Mouse (Mus musculus) MEL (cell line): Measurements from ENCODE around the gene Prkce. TPM values are rescaled to one million over a fixed set of nuclear protein-coding genes. Genes with fewer than 3 reads are reported as not detected.

Experiments
- DNase-seq: peaks from one replicate; pipeline ENCODE4 v3.0.0; 2011; ENCODE audit warnings: low read depth, low spot score
- H3K27ac ChIP-seq: 2 replicates; pipeline ENCODE4 v1.5.1; 2012; ENCODE audit warnings: low read depth, mild to moderate bottlenecking, control low read depth, low read length, moderate library complexity; ENCODE audit not compliant: control insufficient read depth
- H3K27me3 ChIP-seq, 2 experiments: fragments of 150-350 bp in 1 of 2; sonication (generic) in 1 of 2; 2 replicates each; pipeline ENCODE4 v1.6.1; 2012; ENCODE audit warnings: low read length in 2 of 2, mild to moderate bottlenecking in 2 of 2, improper control_type of control experiment in 1 of 2, moderate library complexity in 1 of 2; ENCODE audit not compliant: insufficient read depth in 2 of 2, control insufficient read depth in 1 of 2
- H3K36me3 ChIP-seq, 2 experiments: 2 replicates each; pipeline ENCODE4 v1.6.1; 2012 to 2014; ENCODE audit warnings: low read length in 2 of 2, improper control_type of control experiment in 1 of 2, inconsistent platforms in 1 of 2, mild to moderate bottlenecking in 1 of 2; ENCODE audit not compliant: insufficient read depth in 2 of 2, control insufficient read depth in 1 of 2
- H3K4me1 ChIP-seq, 2 experiments: fragments of 150-350 bp in 1 of 2; sonication (generic) in 1 of 2; 2 replicates each; pipeline ENCODE4 v1.6.1; 2012; ENCODE audit warnings: low read length in 2 of 2, improper control_type of control experiment in 1 of 2, mild to moderate bottlenecking in 1 of 2; ENCODE audit not compliant: insufficient read depth in 2 of 2, control insufficient read depth in 1 of 2
- H3K4me3 ChIP-seq, 2 experiments: fragments of 150-350 bp in 1 of 2; sonication (generic) in 1 of 2; 2 replicates each; pipeline ENCODE4 v1.5.1; 2012; ENCODE audit warnings: low read depth in 2 of 2, low read length in 2 of 2, mild to moderate bottlenecking in 2 of 2, moderate library complexity in 2 of 2, control low read depth in 1 of 2, improper control_type of control experiment in 1 of 2; ENCODE audit not compliant: control insufficient read depth in 1 of 2, insufficient read depth in 1 of 2
- H3K79me2 ChIP-seq: 2 replicates; pipeline ENCODE4 v1.6.1; 2012; ENCODE audit warnings: mild to moderate bottlenecking, low read length, moderate library complexity; ENCODE audit not compliant: control insufficient read depth, poor library complexity, insufficient read depth
- H3K9ac ChIP-seq: 2 replicates; pipeline ENCODE4 v1.6.1; 2012; ENCODE audit warnings: low read depth, mild to moderate bottlenecking, control low read depth, low read length, moderate library complexity; ENCODE audit not compliant: control insufficient read depth, poor library complexity, severe bottlenecking
- H3K9me3 ChIP-seq: fragments of 150-350 bp; sonication (generic); replicated peaks from 2 replicates; pipeline ENCODE4 v1.6.1; 2012; ENCODE audit warnings: mild to moderate bottlenecking, low read length, improper control_type of control experiment, moderate library complexity; ENCODE audit not compliant: insufficient read depth
- BHLHE40 ChIP-seq: IDR thresholded peaks from 2 replicates; pipeline ENCODE4 v1.6.1; 2012; ENCODE audit warnings: low read depth, mild to moderate bottlenecking, inconsistent platforms, low read length, improper control_type of control experiment, borderline replicate concordance
- CHD1 ChIP-seq: IDR thresholded peaks from 2 replicates; pipeline ENCODE4 v1.6.1; 2012; ENCODE audit warnings: low read depth, mild to moderate bottlenecking, inconsistent platforms, low read length, improper control_type of control experiment
- CHD2 ChIP-seq: IDR thresholded peaks from 2 replicates; pipeline ENCODE4 v1.6.1; 2011; ENCODE audit warnings: low read length, improper control_type of control experiment
- CTCF ChIP-seq, 3 experiments: IDR thresholded peaks in 2 of 3; conservative IDR thresholded peaks in 1 of 3; 2 replicates each; pipeline ENCODE4 v1.5.1; 2011 to 2012; ENCODE audit warnings: low read length in 3 of 3, low read depth in 2 of 3, mild to moderate bottlenecking in 2 of 3, improper control_type of control experiment in 1 of 3, inconsistent platforms in 1 of 3, mixed read lengths in 1 of 3, moderate library complexity in 1 of 3; ENCODE audit not compliant: control insufficient read depth in 1 of 3, insufficient read depth in 1 of 3, poor library complexity in 1 of 3, severe bottlenecking in 1 of 3
- E2F4 ChIP-seq: IDR thresholded peaks from 2 replicates; pipeline ENCODE4 v1.6.1; 2011; ENCODE audit warnings: low read depth, low read length, improper control_type of control experiment, borderline replicate concordance
- ELF1 ChIP-seq: IDR thresholded peaks from 2 replicates; pipeline ENCODE4 v1.6.1; 2014; ENCODE audit warnings: low read depth, mild to moderate bottlenecking, inconsistent platforms, low read length, improper control_type of control experiment, moderate library complexity
- EP300 ChIP-seq, 2 experiments: IDR thresholded peaks; 2 replicates each; pipeline ENCODE4 v1.6.1; 2011; ENCODE audit warnings: improper control_type of control experiment in 2 of 2, low read length in 2 of 2, low read depth in 1 of 2, mild to moderate bottlenecking in 1 of 2
- ETS1 ChIP-seq: IDR thresholded peaks from 2 replicates; pipeline ENCODE4 v1.6.1; 2012; ENCODE audit warnings: low read depth, mild to moderate bottlenecking, inconsistent platforms, low read length, improper control_type of control experiment, moderate library complexity
- HCFC1 ChIP-seq: IDR thresholded peaks from 2 replicates; pipeline ENCODE4 v1.6.1; 2012; ENCODE audit warnings: low read depth, mild to moderate bottlenecking, inconsistent platforms, low read length, improper control_type of control experiment, moderate library complexity
- KAT2A ChIP-seq: conservative IDR thresholded peaks from 2 replicates; pipeline ENCODE4 v1.6.1; 2012; ENCODE audit warnings: low read depth, low read length, improper control_type of control experiment, inconsistent platforms
- MAX ChIP-seq: IDR thresholded peaks from 2 replicates; pipeline ENCODE4 v1.6.1; 2011; ENCODE audit warnings: low read length, improper control_type of control experiment
- MXI1 ChIP-seq: IDR thresholded peaks from 2 replicates; pipeline ENCODE4 v1.6.1; 2011; ENCODE audit warnings: mild to moderate bottlenecking, low read depth, low read length, improper control_type of control experiment
- MYC ChIP-seq: IDR thresholded peaks from 2 replicates; pipeline ENCODE4 v1.6.1; 2011; ENCODE audit warnings: low read depth, mild to moderate bottlenecking, low read length, improper control_type of control experiment, moderate library complexity
- NELFE ChIP-seq: IDR thresholded peaks from 2 replicates; pipeline ENCODE4 v1.6.1; 2011; ENCODE audit warnings: low read depth, low read length, improper control_type of control experiment
- NRF1 ChIP-seq: IDR thresholded peaks from 2 replicates; pipeline ENCODE4 v1.6.1; 2014; ENCODE audit warnings: low read depth, mild to moderate bottlenecking, inconsistent platforms, low read length, improper control_type of control experiment, moderate library complexity; ENCODE audit not compliant: poor library complexity, insufficient read depth, severe bottlenecking
- POLR2A ChIP-seq, 2 experiments: IDR thresholded peaks; 2 replicates each; pipeline ENCODE4 v1.6.1; 2011 to 2012; ENCODE audit warnings: low read length in 2 of 2, mild to moderate bottlenecking in 2 of 2, control low read depth in 1 of 2, improper control_type of control experiment in 1 of 2, low read depth in 1 of 2, moderate library complexity in 1 of 2; ENCODE audit not compliant: control insufficient read depth in 1 of 2, insufficient read depth in 1 of 2, poor library complexity in 1 of 2
- POLR2AphosphoS5 ChIP-seq: IDR thresholded peaks from 2 replicates; pipeline ENCODE4 v1.6.1; 2012; ENCODE audit warnings: low read depth, borderline replicate concordance, mild to moderate bottlenecking, inconsistent platforms, low read length, moderate library complexity, mixed read lengths
- RAD21 ChIP-seq: IDR thresholded peaks from 2 replicates; pipeline ENCODE4 v1.6.1; 2011; ENCODE audit warnings: mild to moderate bottlenecking, low read depth, low read length, improper control_type of control experiment
- RCOR1 ChIP-seq: IDR thresholded peaks from 2 replicates; pipeline ENCODE4 v1.6.1; 2012; ENCODE audit warnings: low read depth, mild to moderate bottlenecking, inconsistent platforms, low read length, improper control_type of control experiment
- SIN3A ChIP-seq: IDR thresholded peaks from 2 replicates; pipeline ENCODE4 v1.6.1; 2012; ENCODE audit warnings: low read length, improper control_type of control experiment, inconsistent platforms
- SMC3 ChIP-seq: IDR thresholded peaks from 2 replicates; pipeline ENCODE4 v1.6.1; 2011; ENCODE audit warnings: low read depth, low read length, improper control_type of control experiment
- TAL1 ChIP-seq: IDR thresholded peaks from 2 replicates; pipeline ENCODE4 v1.6.1; 2012; ENCODE audit warnings: mild to moderate bottlenecking, inconsistent platforms, low read length, moderate library complexity, mixed read lengths
- TBP ChIP-seq: IDR thresholded peaks from 2 replicates; pipeline ENCODE4 v1.8.0; 2011; ENCODE audit warnings: low read depth, low read length, improper control_type of control experiment
- TCF12 ChIP-seq: IDR thresholded peaks from 2 replicates; pipeline ENCODE4 v1.6.1; 2014; ENCODE audit warnings: low read depth, mild to moderate bottlenecking, inconsistent platforms, low read length, improper control_type of control experiment, moderate library complexity
- USF1 ChIP-seq: IDR thresholded peaks from 2 replicates; pipeline ENCODE4 v1.6.1; 2014; ENCODE audit warnings: low read depth, mild to moderate bottlenecking, inconsistent platforms, low read length, improper control_type of control experiment, moderate library complexity
- ZC3H11A ChIP-seq: IDR thresholded peaks from 2 replicates; pipeline ENCODE4 v1.6.1; 2012; ENCODE audit warnings: low read depth, mild to moderate bottlenecking, inconsistent platforms, low read length, improper control_type of control experiment
- ZKSCAN1 ChIP-seq: IDR thresholded peaks from 2 replicates; pipeline ENCODE4 v1.6.1; 2012; ENCODE audit warnings: low read depth, mild to moderate bottlenecking, inconsistent platforms, low read length, improper control_type of control experiment, moderate library complexity
- ZNF384 ChIP-seq: IDR thresholded peaks from 2 replicates; pipeline ENCODE4 v1.6.1; 2012; ENCODE audit warnings: low read depth, mild to moderate bottlenecking, inconsistent platforms, low read length, improper control_type of control experiment
- polyA plus RNA-seq, 2 experiments: library from polyadenylated mRNA; stranded (reverse) in 1 of 2; unstranded in 1 of 2; fragments of >175 nt in 1 of 2; fragments of >200 nt in 1 of 2; gene quantifications; 2 replicates each; pipeline versions ENCODE4 v1.2.1 to v1.2.4; 2012; ENCODE audit warnings: low replicate concordance in 2 of 2, low read depth in 1 of 2; ENCODE audit not compliant: insufficient read length in 2 of 2, insufficient read depth in 1 of 2, missing spikeins in 1 of 2
- total RNA-seq: library from RNA; depleted of rRNA; stranded (reverse); fragments of 300-350 nt; gene quantifications from 2 replicates; pipeline ENCODE4 v1.2.3, GENCODE M21; 2012

The Prkce gene
- total and polyA plus RNA-seq, 3 experiments: 3.0 to 5.3 TPM; not detected in 1

DNA sequence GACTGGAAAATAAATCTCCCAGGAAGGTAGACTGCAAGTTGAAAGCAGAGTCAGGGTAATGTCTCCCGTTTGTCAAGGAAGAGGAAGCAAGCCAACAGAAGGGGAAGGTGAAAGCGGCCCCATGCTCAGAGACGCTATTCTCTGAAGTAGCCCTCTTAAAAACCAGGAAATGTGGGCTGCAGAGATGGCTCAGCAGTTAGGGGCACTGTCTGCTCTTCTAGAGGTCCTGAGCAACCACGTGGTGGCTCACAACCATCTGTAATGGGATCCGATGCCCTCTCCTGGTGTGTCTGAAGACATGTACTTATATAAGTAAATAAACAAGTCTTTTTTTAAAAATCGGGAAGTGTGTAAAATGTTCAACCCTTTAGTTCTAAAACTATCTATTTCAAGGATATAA, 327.3 kb downstream of the Prkce start:
- Histone ChIP-seq H3K4me3 (peak overlapping the region; percentile 36 to 42), H3K9ac (peak overlapping the region; percentile 49), H3K27me3 (no peaks in the 10 kb centered on the region), H3K9me3 (no peaks in the 10 kb centered on the region), H3K36me3 (peaks cover 0 to 43% of the 10 kb centered on the region in 2 experiments; a peak in 2 of 4 replicates), H3K79me2 (no peaks in the 10 kb centered on the region), H3K27ac (peak overlapping the region; percentile 92), H3K4me1 (peaks cover 33 to 47% of the 10 kb centered on the region in 2 experiments)
- DNase-seq: peak; percentile 93
- TF ChIP-seq TCF12 (no peak), NRF1 (no peak), MAX (peak; percentile 92), POLR2A (IDR thresholded peaks at IDR 0.05; ENCODE audit: control insufficient read depth in 1 of 2, insufficient read depth in 1 of 2, low read depth in 1 of 2, low read length in 2 of 2, poor library complexity in 1 of 2) (peak in 1 of 2 experiments; percentile 63; a peak in 2 of 4 replicates), TAL1 (no peak), KAT2A (no peak), CTCF (IDR thresholded peaks at IDR 0.05 in 2 of 3, conservative IDR thresholded peaks at IDR 0.05 in 1 of 3; ENCODE audit: control insufficient read depth in 1 of 3, insufficient read depth in 1 of 3, low read depth in 2 of 3, low read length in 3 of 3, poor library complexity in 1 of 3, severe bottlenecking in 1 of 3) (peak in 1 of 3 experiments; percentile 55; a peak in 2 of 6 replicates), HCFC1 (no peak), TBP (peak; percentile 71), ETS1 (no peak), USF1 (peak; percentile 88), RAD21 (peak; percentile 31), ELF1 (peak; percentile 74), MYC (peak; percentile 99), SIN3A (peak; percentile 80; the same call in 1 of the 2 replicates), MXI1 (peak; percentile 91), CHD1 (no peak), SMC3 (peak; percentile 36), ZNF384 (0 out of 2 replicates have a peak, but pooled peaks have one; percentile 20)

- peak; percentile 35; the same call in 1 of the 2 replicates for TF ChIP-seq ZC3H11A
- TF ChIP-seq RAD21: peak; percentile 63
- TF ChIP-seq CTCF (IDR thresholded peaks at IDR 0.05 in 2 of 3, conservative IDR thresholded peaks at IDR 0.05 in 1 of 3; ENCODE audit: control insufficient read depth in 1 of 3, insufficient read depth in 1 of 3, low read depth in 2 of 3, low read length in 3 of 3, poor library complexity in 1 of 3, severe bottlenecking in 1 of 3): peak; percentile 45 to 77 (median 66)
- 0 out of 2 replicates have a peak, but pooled peaks have one; percentile 28 for TF ChIP-seq MYC
- TF ChIP-seq E2F4: no peak
- TF ChIP-seq NELFE: no peak
- no peak for TF ChIP-seq BHLHE40
- no peak for TF ChIP-seq ZKSCAN1
- no peak for TF ChIP-seq RCOR1
- TF ChIP-seq CHD2: no peak
- TF ChIP-seq EP300 (IDR thresholded peaks at IDR 0.05; ENCODE audit: low read depth in 1 of 2, low read length in 2 of 2): no peak
- TF ChIP-seq NRF1: no peak
- peak; percentile 63 for TF ChIP-seq SMC3
- TF ChIP-seq POLR2AphosphoS5: no peak
- no peak for TF ChIP-seq CHD1
- no peak for TF ChIP-seq ZNF384
- DNase-seq: peak; percentile 65
- H3K36me3 ChIP-seq: peaks cover 0 to 37% of the 10 kb centered on the region in 2 experiments; a peak in 2 of 4 replicates
These were observed 328.7 kb downstream of the Prkce start for GRCm38 (mm10) chr17:86496123-86496771.

More at GRCm38 (mm10) chr17:86496123-86496771, 328.7 kb downstream of the Prkce start:
- H3K27ac ChIP-seq: no peak overlapping the region; the same call in 1 of the 2 replicates
- H3K9me3 ChIP-seq: no peaks in the 10 kb centered on the region
- no peak overlapping the region for H3K9ac ChIP-seq
- peaks cover 28 to 35% of the 10 kb centered on the region in 2 experiments for H3K4me1 ChIP-seq
- no peaks in the 10 kb centered on the region for H3K27me3 ChIP-seq
- H3K4me3 ChIP-seq: no peak overlapping the region
- no peaks in the 10 kb centered on the region for H3K79me2 ChIP-seq
